Mouse (Mus musculus) liver, postnatal 0 days (tissue): ENCODE results near the gene Wdr95. TPM values are rescaled to one million over a fixed set of nuclear protein-coding genes. Genes with fewer than 3 reads are reported as not detected.

Experiments
- ATAC-seq: fragments of 200-750 bp; cut with Nextera tagmentation; 2 replicates; pipeline ENCODE4 v1.8.0; 2017; ENCODE audit warnings: mild to moderate bottlenecking, moderate library complexity
- DNase-seq: peaks from one replicate; pipeline ENCODE4 v3.0.0-alpha.2; 2016
- H3K27ac ChIP-seq: fragments of 300-500 bp; sonication (generic); 2 replicates; pipeline ENCODE4 v1.5.1; 2014; ENCODE audit warnings: antibody characterized with exemption, moderate library complexity, mild to moderate bottlenecking, low read depth
- H3K27me3 ChIP-seq: fragments of 300-500 bp; sonication (generic); 2 replicates; pipeline ENCODE4 v1.6.1; 2014; ENCODE audit warnings: low read length, control low read depth, mixed read lengths; ENCODE audit not compliant: insufficient read depth
- H3K36me3 ChIP-seq: fragments of 300-500 bp; sonication (generic); replicated peaks from 2 replicates; pipeline ENCODE4 v1.6.1; 2014; ENCODE audit warnings: mild to moderate bottlenecking, control low read depth, low read length, moderate library complexity, mixed read lengths; ENCODE audit not compliant: insufficient read depth
- H3K4me1 ChIP-seq: fragments of 300-500 bp; sonication (generic); 2 replicates; pipeline ENCODE4 v1.6.1; 2014; ENCODE audit warnings: antibody characterized with exemption, mild to moderate bottlenecking, control low read depth; ENCODE audit not compliant: insufficient read depth
- H3K4me2 ChIP-seq: fragments of 300-500 bp; sonication (generic); 2 replicates; pipeline ENCODE4 v1.6.1; 2014; ENCODE audit warnings: low read depth, mild to moderate bottlenecking, low read length, moderate library complexity, mixed read lengths
- H3K4me3 ChIP-seq: fragments of 300-500 bp; sonication (generic); 2 replicates; pipeline ENCODE4 v1.5.1; 2014; ENCODE audit warnings: low read depth, low read length
- H3K9ac ChIP-seq: fragments of 300-500 bp; sonication (generic); replicated peaks from 2 replicates; pipeline ENCODE4 v1.6.1; 2014; ENCODE audit warnings: mild to moderate bottlenecking, moderate library complexity
- H3K9me3 ChIP-seq: fragments of 300-500 bp; sonication (generic); 2 replicates; pipeline ENCODE4 v1.6.1; 2016; ENCODE audit warnings: mild to moderate bottlenecking, control low read depth, low read length, mixed read lengths
- CTCF ChIP-seq: sonication (generic); IDR thresholded peaks from 2 replicates; pipeline ENCODE4 v1.5.1; 2016; ENCODE audit warnings: antibody characterized with exemption, low read depth
- EP300 ChIP-seq: IDR thresholded peaks from 2 replicates; pipeline ENCODE4 v1.6.1; 2016; ENCODE audit warnings: antibody characterized with exemption, low read depth, mild to moderate bottlenecking
- WGBS: fragments of 180-500 bp; shearing (Covaris S2); extraction: QIAGEN DNeasy Blood & Tissue Kit; methylation state at CpG from one replicate; pipeline ENCODE4 v1.1.7; 2014; ENCODE audit not compliant: insufficient replicate concordance; 5-methylcytosine and 5-hydroxymethylcytosine counted together
- polyA plus RNA-seq: library from polyadenylated mRNA; unstranded; fragments of >200 nt; fragmentation: Nextera tagmentation; extraction: Ambion mirVana; gene quantifications from 2 replicates; pipeline ENCODE4 v1.2.1, GENCODE M21; 2015

The Wdr95 gene
- not detected in 2 replicates for polyA plus RNA-seq

DNA sequence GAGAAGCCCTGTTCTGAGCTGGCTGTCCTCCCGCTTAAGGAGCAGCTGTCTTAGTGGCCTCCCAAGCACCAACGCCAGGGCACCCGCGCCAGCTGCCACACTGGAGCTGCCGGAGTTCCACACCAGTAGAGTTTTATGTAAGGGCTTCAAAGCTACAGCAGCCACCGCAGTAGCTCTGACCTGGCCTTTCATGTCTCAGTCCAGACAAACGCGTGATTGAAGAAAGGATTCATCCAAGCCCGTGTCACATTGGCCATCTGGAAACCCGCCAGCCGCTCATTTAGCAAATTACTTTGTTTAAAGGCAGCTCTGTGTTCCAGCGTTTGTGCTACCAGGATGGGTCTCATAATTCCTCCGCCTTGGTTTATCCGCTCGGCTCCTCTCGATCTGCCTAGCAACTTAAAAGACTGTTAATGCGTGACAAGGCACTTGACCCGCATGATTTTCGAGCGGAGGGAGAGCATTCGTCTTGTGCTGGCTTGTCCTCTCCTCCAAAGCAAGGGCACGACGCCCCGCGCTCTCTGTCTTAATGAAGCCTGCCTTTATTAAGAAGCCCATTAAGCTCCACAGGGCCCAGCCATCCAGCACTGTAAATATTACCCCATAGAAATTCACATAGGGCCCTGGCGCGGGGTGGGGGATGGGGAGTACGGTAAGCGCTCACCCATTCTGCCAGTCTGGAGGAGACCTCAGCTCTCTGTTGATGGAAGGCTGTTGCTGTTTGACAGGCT, at the start of gene Wdr95:
Gene Wdr95 (plus strand): TSS at position 681 of the 731 bp plus-strand sequence.
- Histone ChIP-seq H3K4me1 (no peaks in the 10 kb centered on the region), H3K27ac (no peak within 1 kb of the TSS), H3K36me3 (no peaks in the 10 kb centered on the region), H3K27me3 (0 out of 2 replicates have a peak, but pooled peaks cover 2% of the 10 kb centered on the region), H3K9me3 (no peaks in the 10 kb centered on the region), H3K4me3 (no peak within 1 kb of the TSS), H3K9ac (no peak within 1 kb of the TSS), H3K4me2 (no peak within 1 kb of the TSS)
- ATAC-seq, result no peak
- 63% methylated on average over 29 of the region's 29 CpGs for WGBS
- no peak for DNase-seq
- no peak for TF ChIP-seq EP300
- no peak for TF ChIP-seq CTCF

GRCm38 (mm10) chr5:149481920-149482319, 46.6 kb upstream of the Wdr95 start:
- ATAC-seq, result no peak
- H3K36me3 ChIP-seq, result no peaks in the 10 kb centered on the region
- WGBS, result 88% methylated on average over 7 of the region's 7 CpGs
- no peaks in the 10 kb centered on the region for H3K4me1 ChIP-seq
- no peak overlapping the region for H3K27ac ChIP-seq
- no peak for DNase-seq
- no peak overlapping the region for H3K4me2 ChIP-seq
- no peak overlapping the region for H3K9ac ChIP-seq
- no peak overlapping the region for H3K4me3 ChIP-seq
- H3K9me3 ChIP-seq, result no peaks in the 10 kb centered on the region; the same call in 1 of the 2 replicates
- H3K27me3 ChIP-seq, result no peaks in the 10 kb centered on the region
- no peak for TF ChIP-seq CTCF
- no peak for TF ChIP-seq EP300

- Histone ChIP-seq H3K9me3 (no peaks in the 10 kb centered on the region), H3K9ac (no peak overlapping the region), H3K4me2 (no peak overlapping the region), H3K4me3 (no peak overlapping the region), H3K4me1 (no peaks in the 10 kb centered on the region), H3K36me3 (no peaks in the 10 kb centered on the region), H3K27ac (no peak overlapping the region), H3K27me3 (no peaks in the 10 kb centered on the region)
- 59% methylated on average over 12 of the region's 12 CpGs for WGBS
- ATAC-seq (no peak), DNase-seq (peak; percentile 22)
- TF ChIP-seq CTCF (peak; percentile 41), EP300 (no peak)
Measured at GRCm38 (mm10) chr5:149483321-149484052, 45.0 kb upstream of the Wdr95 start.

DNA sequence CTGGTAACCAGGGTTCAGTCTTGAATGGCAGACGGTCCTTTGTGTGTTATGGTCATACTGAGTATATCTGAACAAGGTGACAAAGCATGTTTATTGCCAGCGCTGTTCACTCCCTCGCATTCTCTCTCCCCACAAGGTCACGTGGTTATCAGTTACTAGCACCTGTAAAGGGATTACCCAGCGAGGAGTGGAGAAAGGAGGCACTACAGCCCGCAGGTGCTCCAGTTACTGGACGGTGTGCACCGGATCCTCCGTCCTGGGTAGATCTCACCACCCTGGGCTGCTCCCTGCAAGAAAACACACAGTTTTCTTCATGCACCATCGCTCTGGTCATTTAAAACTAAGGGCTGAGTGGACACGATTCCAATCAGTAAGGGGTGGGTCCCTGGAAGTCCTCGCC, 44.2 kb upstream of the Wdr95 start:
- 58% methylated on average over 12 of the region's 12 CpGs for WGBS
- no peak for ATAC-seq

GRCm38 (mm10) chr5:149485447-149485846, 43.0 kb upstream of the Wdr95 start:
- WGBS, result 78% methylated on average over 6 of the region's 6 CpGs
- H3K36me3 ChIP-seq, result no peaks in the 10 kb centered on the region
- no peaks in the 10 kb centered on the region for H3K27me3 ChIP-seq
- no peak for TF ChIP-seq CTCF
- no peaks in the 10 kb centered on the region for H3K9me3 ChIP-seq
- no peak overlapping the region for H3K9ac ChIP-seq
- no peaks in the 10 kb centered on the region for H3K4me1 ChIP-seq
- DNase-seq (no peak), ATAC-seq (no peak)
- no peak overlapping the region for H3K27ac ChIP-seq
- no peak overlapping the region for H3K4me2 ChIP-seq
- no peak overlapping the region for H3K4me3 ChIP-seq

More for the DNA sequence above, 44.2 kb upstream of the Wdr95 start:
- Histone ChIP-seq H3K9me3 (no peaks in the 10 kb centered on the region), H3K36me3 (no peaks in the 10 kb centered on the region), H3K4me3 (no peak overlapping the region), H3K27me3 (no peaks in the 10 kb centered on the region), H3K4me1 (no peaks in the 10 kb centered on the region), H3K9ac (no peak overlapping the region), H3K4me2 (no peak overlapping the region), H3K27ac (no peak overlapping the region)
- no peak for DNase-seq
- TF ChIP-seq CTCF (no peak), EP300 (no peak)

GRCm38 (mm10) chr5:149488360-149489021, 40.0 kb upstream of the Wdr95 start:
- ATAC-seq (no peak), DNase-seq (no peak)
- Histone ChIP-seq H3K27ac (no peak overlapping the region), H3K27me3 (no peaks in the 10 kb centered on the region), H3K4me2 (no peak overlapping the region), H3K9ac (no peak overlapping the region), H3K4me1 (no peaks in the 10 kb centered on the region), H3K4me3 (no peak overlapping the region), H3K36me3 (no peaks in the 10 kb centered on the region), H3K9me3 (no peaks in the 10 kb centered on the region)
- TF ChIP-seq CTCF (no peak), EP300 (no peak)
- 51% methylated on average over 11 of the region's 11 CpGs for WGBS
